9 mouse cellular contexts compared by ENCODE assay signal in the genomic region with DNA sequence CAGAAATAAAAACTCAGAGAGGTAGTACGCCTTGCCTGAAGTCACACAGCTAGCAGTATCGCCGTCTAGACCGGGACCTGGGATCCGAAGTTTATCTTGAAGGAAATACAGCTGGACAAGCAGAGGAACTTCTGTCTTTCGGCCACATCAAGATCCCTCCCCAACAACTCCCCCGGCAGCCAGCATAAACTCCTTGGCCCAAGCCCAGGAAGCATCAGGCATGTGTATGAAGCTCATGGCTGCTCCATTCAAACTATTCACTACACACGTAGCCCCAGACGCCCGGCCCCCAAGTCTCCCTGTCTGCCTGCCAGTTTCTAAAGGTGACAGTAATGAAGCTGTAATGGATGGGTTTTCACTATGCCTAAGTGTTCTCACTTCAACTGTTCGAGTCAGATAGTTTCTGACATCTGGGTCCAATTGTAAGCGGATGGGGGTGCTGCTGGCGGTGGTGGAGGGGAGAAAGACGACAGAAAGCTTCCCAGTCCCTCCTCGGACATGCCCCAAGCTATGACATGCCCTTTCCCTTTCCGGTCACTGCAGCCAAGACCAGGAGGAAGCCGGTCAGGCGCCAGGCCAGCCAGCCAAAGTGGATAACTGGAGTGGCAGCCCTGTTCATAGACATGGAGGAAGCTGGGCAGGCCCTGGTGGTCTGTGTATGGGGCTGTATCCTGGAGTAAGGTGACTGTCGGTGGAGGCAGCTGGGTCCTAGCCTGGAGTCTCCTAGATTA. TPM values are rescaled to one million over a fixed set of nuclear protein-coding genes. Genes with fewer than 3 reads are reported as not detected.
A peak's percentile ranks its signal among the peaks of the same experiment; 100 is the strongest.
DNase-seq lines count a peak whose midpoint lies in the region; ATAC-seq and TF ChIP-seq lines count a peak whose summit lies in the region.
"Had no signal": no experiment of that assay in that cellular context is flagged by ENCODE, and none has a peak within 500 bp of the region (broad histone marks: within the 10 kb centered on the region; RNA-seq: fewer than 3 reads in every experiment).

No protein-coding gene starts in this region.

- H3K4me1 ChIP-seq in kidney, postnatal 0 days (replicated peaks; ENCODE audit: insufficient read depth, low read length): no peaks in the 10 kb centered on the region; the same call in none of the 2 replicates
- H3K4me1 ChIP-seq: megakaryocyte, embryonic 14.5 days had no signal

- 0 out of 2 replicates have a peak, but pooled peaks cover 3% of the 10 kb centered on the region for H3K27me3 ChIP-seq in kidney, postnatal 0 days (ENCODE audit: insufficient read depth, low read length)

- H3K27ac ChIP-seq in kidney, postnatal 0 days: no peak overlapping the region

- WGBS in kidney, postnatal 0 days: 33% methylated on average over 19 of the region's 19 CpGs

- no peak overlapping the region for H3K9ac ChIP-seq in kidney, postnatal 0 days (ENCODE audit: low read depth, low read length)

- no peak for ATAC-seq in kidney, postnatal 0 days (replicated peaks; ENCODE audit: low FRiP score, low read depth)

- no peaks in the 10 kb centered on the region for H3K36me3 ChIP-seq in kidney, postnatal 0 days (ENCODE audit: insufficient read depth, low read length)

- no peak overlapping the region for H3K4me3 ChIP-seq in kidney, postnatal 0 days (replicated peaks; ENCODE audit: low read depth, low read length)
- H3K4me3 ChIP-seq: megakaryocyte, embryonic 14.5 days had no signal

- TF ChIP-seq CTCF in kidney, postnatal 0 days (IDR thresholded peaks at IDR 0.05; ENCODE audit: low read depth): no peak

- no peaks in the 10 kb centered on the region for H3K9me3 ChIP-seq in kidney, postnatal 0 days (replicated peaks; ENCODE audit: low read length)

- H3K4me2 ChIP-seq in kidney, postnatal 0 days (ENCODE audit: low read length): no peak overlapping the region; the same call in 1 of the 2 replicates

- peak; percentile 22 to 44 for DNase-seq in cerebellum, postnatal 14 days
- no peak for DNase-seq in cerebellum, adult 8-10 months
- DNase-seq in urinary bladder, postnatal 14 days (ENCODE audit: low spot score): peak; percentile 14
- no peak for DNase-seq in urinary bladder, adult 2 months (ENCODE audit: low spot score)
- peak; percentile 18 for DNase-seq in kidney, postnatal 0 days (ENCODE audit: low spot score)
- DNase-seq in right cerebral cortex, adult 2 months (ENCODE audit: low spot score in 2 of 2): no peak
- DNase-seq in layer of hippocampus, adult 9-10 months (ENCODE audit: low spot score): no peak
- DNase-seq in testis, postnatal 14 days (ENCODE audit: low spot score): no peak

RNA-seq across cellular contexts. Expression of gene Col13a1, which starts 45.1 kb away (rescaled TPM):
- 0.40 and 0.52 TPM in 2 replicates for polyA plus RNA-seq in urinary bladder, adult 2 months (2012; rRNA removed)
- 5.8 and 7.3 TPM in 2 replicates for polyA plus RNA-seq in kidney, postnatal 0 days (2015; fragmentation: Nextera tagmentation; extraction: Ambion mirVana)

Comparison
In these comparisons a context has a peak if more than half of its experiments do, and no peak if none do; other contexts are left out.
1. DNase-seq: peak in cerebellum, postnatal 14 days (2 of 2), urinary bladder, postnatal 14 days (single experiment) and kidney, postnatal 0 days (single experiment); none in cerebellum, adult 8-10 months (single experiment), urinary bladder, adult 2 months (single experiment), right cerebral cortex, adult 2 months (0 of 2), layer of hippocampus, adult 9-10 months (single experiment) and testis, postnatal 14 days (single experiment).